Mouse (Mus musculus) ES-CJ7 (cell line): ENCODE data around the gene Cfdp1.

Experiments used
- DNase-seq: peaks from one replicate; pipeline ENCODE4 v3.0.0; 2011; ENCODE audit warnings: low read depth, low spot score

The Cfdp1 gene

DNA sequence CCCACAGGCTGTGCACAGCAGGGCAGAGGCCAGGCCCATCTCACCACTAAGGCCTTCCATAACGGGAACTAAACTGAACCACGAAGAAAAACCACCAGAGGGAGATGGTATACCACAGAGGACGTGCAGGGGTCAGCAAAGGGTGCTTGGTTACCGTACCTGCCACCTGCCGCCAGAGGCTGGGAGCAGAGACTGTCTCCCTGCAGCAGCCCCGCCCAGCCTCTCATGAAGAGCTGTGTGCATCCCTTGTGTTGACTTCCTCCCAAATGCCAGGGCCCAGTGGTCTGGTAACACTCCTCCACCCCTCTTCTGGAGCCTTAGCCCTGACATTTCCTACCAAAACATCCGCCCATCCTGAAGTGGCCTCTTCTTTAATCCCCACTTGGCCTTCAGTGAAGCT, 114.5 kb downstream of the Cfdp1 start:
- DNase-seq: peak; percentile 86

DNA sequence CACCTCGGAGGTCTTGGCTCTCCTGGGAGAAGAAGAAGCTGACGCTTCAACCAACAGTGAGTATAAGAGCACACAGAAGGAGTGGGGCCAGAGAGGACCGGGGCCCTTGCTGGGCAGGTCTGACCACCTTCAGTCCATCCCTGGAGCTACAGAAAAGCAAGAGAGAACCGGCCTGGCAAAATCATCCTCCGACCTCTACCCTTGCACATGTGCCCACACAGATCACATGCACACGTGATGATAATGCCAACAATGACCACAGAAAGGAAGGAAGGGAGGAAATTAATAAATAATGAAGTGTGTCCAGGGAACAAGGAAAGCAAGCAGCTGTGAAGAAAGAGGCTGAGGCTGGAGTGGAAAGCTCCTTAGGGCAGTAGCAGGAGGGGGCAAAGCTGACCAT, 115.2 kb downstream of the Cfdp1 start:
- DNase-seq: no peak

DNA sequence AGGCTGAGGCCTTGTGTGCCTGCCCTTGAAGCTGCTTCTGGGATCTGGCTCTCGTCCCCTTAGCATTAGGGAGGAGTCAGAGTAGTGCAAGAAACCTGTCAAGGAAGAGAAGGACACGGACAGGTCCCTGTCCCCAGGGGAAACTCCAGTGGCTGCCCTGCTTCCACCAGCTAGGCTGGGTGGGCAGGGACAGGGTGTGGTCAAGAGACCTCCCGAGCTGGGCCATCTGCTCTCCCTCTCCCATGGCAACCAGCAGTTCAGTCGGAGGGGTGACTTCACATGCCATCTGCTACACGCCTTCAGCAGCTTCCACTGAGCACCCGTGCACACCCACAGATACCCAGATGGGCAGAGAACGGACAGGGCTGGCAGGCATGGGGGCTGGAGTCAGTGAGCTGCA, 117.8 kb downstream of the Cfdp1 start:
- no peak for DNase-seq

DNA sequence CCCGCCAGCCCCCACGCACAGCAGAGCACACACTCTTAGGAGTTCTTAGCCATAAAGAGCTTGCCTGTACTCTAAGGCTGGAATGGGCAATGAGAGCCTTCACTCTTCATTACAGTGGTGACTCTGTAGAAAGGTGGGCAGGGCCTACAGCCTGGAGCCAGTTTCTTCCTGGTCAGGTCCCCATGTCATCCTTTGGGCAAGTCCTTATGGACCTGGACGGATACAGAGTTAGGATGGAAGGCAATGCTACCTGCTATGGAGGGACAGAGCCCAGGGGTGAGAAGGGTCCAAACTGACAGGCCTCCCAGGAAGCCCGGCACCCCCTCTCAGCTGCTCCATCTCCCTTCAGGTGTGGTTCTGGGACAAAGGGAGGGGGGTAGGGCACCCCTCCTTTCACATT, 118.3 kb downstream of the Cfdp1 start:
- no peak for DNase-seq

DNA sequence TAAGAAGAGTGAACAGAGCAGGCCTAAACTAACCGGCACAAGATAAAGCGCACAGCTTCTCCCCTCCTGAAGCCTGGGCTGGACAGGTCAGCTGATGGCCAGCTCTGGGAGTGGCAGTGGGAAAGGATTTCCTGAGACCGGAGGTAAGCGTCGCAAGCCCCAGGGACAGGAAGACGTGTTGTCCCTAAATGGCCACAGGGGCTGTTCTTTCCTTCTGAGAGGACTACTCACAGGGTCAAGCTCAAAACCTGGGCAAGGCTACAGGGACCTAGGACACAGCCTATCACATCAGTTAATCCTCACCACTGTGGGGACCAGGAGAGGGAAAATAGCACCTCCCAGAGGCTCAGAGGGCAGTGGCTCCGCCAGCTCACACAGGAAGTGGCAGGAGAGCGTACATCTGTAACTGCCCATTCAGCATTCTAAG, 118.7 kb downstream of the Cfdp1 start:
- no peak for DNase-seq

DNA sequence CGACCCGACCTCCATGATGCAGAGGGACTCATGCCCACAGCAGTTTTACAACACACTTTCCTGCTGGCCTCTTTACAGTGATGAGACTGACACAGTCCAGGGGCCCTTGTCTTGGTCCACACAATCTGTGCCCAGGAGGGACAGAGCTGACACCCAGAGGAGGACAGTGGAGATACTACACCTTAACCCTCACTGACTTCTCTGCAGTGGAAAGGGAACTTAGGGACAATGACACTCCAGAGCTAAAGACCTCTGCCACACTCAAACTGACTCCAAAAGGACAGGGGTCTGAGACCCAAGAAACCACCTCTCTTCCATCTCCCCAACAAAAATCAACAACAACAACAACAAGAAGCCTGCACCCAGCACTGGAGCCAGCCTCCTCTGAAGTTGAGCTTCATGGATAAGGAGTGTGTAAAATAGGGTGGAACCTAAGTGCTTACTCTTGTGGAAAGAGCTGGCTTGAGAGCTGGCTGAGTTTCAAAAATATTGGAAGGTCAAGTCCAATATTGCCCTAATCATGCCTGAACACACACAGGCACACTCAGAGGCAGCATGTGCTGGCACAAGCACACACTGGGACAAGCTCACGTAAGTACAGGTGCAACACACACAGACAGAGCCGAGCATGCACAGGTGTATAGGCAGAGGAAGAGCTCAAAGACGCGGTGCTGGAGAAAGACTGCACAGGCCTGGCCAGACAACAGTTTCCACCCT, 119.7 kb downstream of the Cfdp1 start:
- no peak for DNase-seq

DNA sequence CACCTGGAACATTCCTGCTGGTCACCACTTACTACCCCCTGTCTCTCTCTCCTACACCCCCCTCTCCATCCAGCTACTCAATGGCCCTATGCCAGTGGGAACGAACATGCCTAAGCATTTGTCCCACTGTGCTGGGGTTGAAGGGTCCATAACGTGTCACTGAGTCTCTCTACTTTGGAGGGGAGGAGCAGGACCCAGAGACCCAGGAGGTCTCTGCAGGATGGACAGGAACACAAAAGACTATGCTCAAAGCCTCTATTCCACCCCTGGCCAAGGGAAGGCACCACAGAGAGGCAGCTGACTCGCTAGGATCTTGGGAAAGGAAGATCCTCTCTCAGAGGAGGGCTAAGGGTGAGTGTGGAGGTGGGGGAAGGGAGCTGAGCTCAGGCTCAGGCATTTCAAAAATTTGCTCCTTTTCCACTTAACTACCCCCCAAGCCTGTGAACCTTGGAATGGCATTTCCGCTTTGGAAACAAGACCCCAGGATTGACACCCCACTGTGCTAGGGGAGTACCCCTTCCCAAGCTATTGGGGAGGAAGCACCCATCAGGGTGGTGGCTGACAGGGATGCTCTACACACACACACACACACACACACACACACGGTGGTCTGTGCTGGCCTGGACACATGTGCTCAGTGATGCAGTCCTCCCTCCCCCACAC, 120.4 kb downstream of the Cfdp1 start:
- peak; percentile 75 for DNase-seq

DNA sequence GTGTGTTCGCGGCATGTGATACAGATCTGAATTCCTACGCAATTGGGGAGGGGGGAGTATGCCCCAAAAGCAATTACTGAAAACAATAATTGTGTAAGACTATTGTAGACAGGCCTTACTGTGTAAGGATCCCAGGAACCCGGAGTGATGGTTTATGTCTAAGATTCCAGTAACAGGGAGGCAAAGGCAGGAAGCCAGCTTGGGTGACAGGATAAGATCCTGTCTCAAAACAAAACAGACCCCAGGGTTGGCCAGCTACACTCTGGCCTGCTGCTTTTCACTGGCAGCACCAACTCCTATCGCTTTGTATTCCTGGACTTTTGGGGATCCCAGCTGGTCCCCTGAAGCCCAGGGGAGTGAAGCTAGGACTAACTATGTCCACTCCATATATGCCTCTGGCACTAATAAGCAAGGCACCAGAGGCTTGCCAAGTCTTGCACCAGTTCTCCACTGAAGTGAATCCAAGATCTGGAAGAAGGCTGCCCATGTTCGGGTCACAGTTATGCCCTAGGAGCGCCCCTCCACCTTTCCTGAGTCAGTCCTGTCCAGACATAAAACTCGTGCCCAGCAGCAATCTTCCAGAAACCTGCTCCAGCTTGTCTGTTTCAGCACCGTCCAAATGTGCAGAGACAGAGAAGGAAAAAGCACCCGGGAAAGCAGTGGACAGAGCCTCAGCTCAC, 121.5 kb downstream of the Cfdp1 start:
- DNase-seq: no peak

DNA sequence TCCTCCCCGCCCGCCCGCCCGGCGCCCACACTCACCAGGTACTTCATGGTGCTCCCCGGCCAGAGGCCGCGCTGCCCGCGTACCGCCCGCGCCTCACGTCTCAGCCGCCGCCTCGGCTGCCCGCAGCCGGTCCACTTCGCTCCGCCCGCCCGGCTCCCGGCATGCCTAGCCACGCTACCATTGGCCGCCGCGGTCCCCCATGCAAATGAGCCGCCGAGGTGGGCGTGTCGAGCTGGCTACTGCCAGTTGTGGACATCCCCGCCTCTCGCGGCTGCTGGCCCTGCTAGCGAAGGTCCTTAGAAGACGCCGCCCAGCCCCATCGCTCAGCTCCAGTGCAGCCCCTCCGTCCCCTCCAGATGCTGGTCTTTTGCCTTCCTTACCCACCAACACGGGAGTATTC, 122.1 kb downstream of the Cfdp1 start:
- peak; percentile 83 for DNase-seq

DNA sequence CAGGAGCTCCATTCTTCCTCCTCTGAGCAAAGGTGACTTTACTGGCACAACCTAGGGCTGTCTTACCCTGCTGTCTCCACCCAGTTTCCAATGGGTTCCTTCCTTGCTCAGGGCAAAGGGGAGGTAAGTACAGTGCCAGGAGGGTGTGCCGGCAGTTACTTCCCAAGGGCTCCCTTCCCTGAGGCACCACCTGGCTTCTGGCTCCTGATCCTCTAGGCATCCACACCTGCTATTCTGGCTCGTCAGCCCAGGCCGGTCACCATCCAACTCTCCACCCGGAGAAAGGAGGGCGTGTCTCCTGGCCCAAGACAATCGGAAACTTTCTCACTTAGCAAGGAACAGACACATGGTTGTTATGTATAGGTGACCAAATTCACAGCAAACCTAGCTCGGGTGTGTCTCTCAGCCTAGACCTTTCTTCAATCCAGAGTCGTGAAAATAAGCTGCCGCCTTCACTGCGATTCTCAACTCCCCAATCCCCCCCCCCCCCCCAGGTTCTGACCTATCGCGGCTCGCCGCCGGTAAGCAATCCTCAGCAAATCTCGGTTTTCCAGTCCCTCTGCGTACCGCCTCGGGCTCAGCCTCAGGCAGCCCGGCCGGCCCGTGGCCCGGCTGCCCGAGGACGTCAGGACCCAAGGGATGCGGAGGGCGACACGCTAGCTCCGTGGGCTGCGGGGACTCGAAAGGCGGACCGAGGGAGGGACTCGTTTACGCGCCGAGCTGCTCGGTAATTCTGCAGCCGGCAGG, 122.7 kb downstream of the Cfdp1 start:
- peak; percentile 72 for DNase-seq

DNA sequence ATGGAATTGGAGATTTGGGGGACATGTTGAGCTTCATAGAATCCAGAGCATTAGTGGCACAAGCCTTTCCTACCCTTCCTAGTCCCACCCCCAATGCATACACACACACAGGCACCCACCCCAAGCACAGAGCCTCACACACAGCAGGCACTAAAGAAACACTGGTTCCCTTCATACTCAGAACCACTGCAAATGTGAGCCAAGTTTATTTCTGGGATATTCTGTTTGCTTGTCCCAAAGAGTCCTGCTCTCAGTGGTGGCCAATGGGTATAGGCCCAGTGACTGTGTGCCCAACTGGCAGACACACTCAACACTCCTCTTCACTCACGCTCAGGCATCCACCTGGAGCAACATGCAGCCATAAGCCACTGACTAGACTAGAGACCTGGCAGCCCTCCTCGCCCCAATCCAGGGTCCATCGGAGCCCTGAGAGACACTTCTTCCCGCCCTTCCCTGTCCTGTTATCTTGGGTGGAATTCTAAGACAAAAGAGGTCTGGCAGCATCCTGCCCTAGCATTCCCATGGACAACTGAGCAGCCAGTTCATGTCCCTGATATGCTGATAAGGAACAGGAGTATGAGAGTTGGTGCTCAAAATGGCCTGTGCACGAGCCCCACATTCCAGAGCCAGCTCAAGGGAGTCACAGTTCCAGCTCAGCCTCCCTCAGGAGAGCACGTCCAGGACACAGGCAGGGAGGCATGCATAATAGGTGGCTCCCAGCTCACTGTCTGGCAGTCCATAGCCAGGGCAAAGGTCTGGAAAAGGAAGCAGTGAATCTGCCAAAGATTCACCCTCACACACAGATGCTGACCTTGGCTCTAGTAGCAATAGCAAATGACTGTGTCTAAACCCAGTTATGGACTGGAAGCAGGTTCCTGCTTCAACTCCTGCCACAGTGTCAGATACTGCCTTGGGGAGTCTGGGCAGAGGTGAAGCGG, 124.6 kb downstream of the Cfdp1 start:
- no peak for DNase-seq

DNA sequence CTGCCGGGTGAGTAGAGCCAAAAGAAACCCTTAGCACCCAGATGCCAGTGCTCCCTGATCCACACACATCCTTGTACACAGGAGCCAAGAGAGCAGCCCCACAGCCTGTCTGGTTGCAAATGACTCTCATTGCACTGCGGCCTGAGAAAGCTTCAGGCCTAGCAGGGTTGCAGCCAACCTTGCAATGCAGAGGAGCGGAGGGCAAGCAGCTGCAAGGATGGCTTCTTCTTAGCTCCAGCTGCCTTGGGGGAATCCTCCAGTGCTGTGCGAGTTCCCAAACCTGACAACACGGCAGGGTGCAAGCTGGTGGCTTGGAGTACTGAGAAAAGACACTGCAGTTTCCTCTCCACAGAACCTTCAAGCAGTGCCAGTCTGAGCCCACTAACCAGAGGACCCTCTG, 125.6 kb downstream of the Cfdp1 start:
- DNase-seq: no peak

DNA sequence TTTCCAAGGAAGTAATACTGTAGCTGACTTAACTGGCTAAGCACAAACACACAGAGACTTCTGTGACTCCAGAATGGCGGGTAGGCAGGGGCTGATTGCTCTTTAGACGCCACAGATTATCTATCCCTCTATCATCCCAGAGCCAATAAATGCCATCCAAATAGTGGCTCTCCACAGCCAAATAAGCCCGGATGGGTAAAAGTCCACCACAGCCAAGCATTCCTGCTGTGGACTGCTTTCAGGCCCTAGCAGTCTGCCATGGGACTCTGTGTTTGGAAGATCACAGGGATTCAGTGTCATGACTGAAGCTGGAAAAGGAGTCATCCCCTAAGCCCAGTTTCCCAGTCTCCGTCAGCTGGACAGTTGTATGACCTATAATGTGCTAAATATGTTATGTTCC, 126.5 kb downstream of the Cfdp1 start:
- no peak for DNase-seq

DNA sequence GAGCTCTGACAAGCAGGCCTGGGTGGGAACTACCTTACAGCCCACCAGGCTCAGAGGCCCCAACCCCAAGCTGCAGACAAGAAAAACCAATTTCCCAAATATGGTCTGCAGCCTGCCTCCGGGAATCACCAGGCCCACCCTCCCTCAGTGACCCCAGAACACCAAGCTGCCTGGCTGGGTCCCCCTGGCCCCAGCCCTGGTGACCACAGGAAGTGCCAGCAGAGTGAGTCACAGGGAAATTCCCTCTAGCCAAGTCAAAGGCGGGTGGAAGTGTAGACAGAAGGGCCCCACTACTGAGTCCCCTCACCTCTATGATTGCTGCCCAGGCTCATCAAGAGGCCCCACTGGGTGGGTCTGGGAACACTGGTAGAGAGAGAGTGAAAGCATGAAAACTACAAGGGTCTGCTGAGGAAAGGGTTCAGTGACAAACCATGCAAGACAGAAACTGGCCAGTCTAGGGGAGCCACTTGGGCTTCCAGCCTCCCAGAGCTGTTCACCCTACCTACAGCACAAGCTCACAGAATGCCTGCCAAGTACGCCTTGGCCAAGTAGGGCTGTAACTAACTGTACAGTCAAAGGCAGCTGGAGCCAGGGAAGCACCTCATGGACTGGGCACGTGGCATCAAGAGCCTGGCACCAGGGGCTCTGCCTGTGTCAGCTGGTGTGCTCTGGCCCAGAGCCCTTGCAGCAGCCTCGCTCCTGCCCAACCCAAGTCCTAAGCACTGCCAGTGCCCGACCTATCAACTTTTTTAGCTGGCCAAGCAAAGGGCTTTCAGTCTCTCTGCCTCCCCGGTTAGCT, 127.8 kb downstream of the Cfdp1 start:
- DNase-seq: no peak

DNA sequence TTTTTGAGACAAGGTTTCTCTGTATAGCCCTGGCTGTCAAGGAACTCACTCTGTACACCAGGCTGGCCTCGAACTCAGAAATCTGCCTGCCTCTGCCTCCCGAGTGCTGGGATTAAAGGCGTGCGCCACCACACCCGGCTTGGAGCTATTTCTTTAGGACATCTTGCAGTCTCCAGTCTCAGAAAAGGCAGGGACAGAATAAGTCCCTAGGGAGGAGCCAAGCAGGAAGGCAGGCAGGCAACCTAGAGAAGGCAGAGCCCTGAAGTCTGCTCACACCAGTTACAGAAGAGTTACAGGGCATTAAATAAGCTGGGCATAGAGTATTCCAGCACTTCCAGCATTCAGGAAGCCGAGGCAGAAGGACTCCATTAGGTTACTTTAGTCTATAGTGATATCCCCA, 128.8 kb downstream of the Cfdp1 start:
- DNase-seq: no peak

DNA sequence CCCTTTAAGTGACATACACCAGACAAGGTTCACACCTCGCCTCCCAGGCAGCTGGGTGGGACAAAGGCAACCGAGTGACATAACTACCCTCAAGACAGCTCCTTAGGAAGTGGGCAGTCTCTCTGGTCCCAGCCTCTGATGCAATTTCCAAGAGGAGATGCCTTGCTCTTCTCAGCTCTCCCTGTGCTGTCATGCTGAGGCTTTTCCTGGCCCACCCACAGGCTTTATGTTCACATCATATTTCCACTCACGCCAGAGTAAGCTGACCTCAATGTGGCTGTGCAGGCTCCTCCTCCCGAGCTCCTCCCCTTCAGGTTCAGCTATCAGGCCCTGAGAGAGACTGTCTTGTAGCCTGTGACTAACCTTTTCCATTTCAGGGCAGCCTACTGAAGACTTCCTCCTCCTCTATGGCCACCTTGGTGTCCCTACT, 134.0 kb downstream of the Cfdp1 start:
- DNase-seq: no peak

DNA sequence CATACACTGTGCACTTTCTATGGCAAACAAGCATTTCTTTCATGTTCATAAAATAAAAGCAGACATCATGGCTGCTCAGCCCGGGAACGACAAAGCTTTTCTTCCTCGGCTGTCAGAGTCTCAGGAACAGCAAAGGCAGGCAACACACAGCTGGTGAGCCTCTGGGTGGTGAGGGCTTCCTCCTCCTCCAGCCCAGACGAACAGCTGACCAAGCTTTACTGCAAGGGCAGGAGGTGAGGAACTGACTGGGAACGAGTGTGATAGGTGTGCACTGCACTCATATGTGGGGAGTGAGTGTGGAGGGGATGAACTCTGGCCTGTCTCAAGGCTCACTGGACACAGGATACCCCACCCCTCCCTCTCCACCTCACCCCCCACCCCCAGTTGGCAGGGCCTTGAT, 135.2 kb downstream of the Cfdp1 start:
- DNase-seq: no peak
